Mouse (Mus musculus): ENCODE data around the gene Slc35e1.
A peak's percentile ranks its signal among the peaks of the same experiment; 100 is the strongest.

The Slc35e1 gene

DNA sequence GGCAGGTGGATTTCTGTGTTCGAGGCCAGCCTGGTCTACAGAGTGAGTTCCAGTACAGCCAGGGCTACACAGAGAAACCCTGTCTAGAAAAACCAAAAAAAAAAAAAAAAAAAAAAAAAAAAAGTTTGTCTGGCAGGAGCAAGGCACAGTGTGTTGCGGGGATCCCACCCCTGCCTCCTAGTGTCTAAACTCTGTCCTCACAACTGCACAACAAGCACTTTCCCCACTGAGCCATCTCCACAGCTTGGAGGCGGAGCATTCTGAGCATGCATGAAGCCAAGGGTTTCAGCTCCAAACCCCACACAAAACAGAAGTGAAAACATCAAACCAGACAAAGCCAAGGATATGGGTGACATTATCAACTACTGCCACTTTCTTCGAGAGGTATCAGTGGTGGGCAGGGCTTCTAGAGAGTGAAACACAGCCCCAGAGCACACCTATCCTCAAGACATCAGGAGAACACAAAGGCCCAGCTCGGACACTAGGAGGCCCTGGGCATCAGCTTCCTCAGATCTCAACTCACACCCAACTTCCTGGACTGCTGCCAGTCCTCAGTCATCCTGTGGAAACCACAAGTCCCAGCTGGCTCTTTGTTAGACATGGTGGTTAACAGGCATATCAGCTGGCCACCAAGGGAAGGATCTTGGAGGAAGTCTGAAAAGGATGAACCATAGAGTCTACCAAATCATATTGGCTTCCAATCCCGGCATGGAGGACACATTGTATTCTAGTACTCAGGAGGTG lies 6.8 kb downstream of the Slc35e1 start:
- DNase-seq (ENCODE audit: low spot score): peak; percentile 49

DNA sequence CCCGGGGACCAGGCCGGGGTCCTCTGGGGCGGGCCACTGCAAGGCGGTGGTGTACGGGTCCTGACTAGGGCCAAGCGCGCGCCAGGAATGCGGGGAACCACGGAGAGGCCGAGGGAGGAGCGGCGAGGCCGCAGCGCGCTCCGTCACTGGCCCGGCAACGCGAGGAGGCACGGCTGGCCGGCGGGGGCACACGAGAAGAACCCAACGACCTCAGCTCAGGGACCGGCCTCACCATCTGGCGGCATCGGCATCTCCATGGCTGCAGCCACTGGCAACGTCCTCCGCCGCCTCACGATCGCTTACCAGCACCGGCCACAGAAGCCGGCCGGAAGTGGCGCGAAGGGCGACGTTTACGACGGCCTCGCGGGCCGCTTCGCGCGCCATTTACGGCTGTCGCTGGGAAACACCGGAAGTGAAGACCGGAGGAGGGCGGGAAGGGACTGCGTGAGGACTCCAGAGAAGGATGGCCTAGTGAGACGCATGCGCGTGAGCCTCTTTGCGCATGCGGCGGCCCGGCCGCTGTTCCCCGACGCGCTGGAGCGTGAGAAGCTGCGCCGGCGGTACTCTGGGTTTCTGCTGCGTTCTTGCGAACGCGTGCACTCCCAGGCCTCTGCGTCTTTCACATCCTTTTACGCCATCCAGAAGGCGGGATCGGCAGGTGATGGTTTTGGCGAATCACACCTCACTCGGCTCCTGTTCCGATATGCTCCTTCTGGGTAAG lies 17.4 kb downstream of the Slc35e1 start, which contains the start of gene Cherp:
Gene Cherp (minus strand): TSS at position 401 of the 721 bp plus-strand sequence.
- DNase-seq (ENCODE audit: low spot score): peak; percentile 97

DNA sequence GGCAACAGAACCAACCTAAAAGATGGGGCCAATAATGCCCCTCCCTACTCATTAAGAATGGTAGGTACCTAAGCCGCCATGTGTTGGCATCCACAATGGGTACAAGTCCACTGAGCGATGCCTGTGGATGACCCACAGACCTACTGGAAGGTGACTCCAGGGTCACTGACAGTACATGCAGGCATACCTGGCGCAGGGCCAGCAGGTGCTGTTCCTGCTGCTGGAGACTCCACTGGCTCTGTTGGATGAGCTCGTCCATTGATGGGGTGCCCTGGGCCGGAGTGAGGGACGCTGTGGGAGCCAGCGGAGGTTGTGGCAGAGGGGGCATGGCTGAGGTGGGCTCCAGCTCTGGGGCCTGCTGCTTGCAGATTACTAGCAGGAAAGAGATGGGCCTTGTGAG lies 21.7 kb downstream of the Slc35e1 start:
- DNase-seq (ENCODE audit: low spot score): no peak

DNA sequence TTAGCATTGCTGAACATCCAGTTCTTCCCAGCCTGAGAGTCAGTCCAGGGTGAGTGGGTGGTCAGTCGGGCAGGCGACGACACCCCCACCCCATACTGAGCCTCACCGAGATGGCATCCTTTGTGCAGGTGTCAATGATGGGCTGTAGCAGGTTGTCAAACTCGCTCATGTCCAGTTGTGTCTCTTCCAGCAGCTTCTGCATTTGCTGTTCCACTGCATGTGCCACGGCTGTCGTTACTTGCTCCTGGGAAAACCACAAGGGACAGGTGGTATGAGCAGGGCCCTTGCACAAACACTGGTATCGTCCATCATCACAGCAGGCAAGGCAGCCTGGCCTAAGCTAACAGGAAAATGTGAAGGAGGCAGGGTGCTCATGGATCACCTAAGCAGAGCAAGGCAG lies 22.4 kb downstream of the Slc35e1 start:
- no peak for DNase-seq (ENCODE audit: low spot score)

DNA sequence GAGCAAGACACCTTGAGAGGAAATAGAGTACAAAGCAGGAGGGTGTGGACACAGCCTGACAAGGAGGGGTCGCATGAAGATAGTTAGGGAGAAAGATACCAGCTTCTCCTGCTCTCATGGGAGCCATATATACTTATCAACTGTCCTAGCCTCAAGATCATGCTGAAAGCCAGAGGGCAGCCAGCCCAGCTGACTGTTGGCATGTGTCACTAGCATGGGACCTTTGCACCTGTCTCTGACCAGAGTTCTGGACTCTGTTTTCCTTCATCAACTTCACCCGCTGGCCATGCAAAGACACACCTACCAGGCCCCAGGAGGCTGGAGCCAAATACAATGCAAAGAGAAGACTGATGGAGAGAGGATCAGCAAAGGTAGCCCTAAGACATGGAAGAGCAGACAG lies 23.2 kb downstream of the Slc35e1 start:
- no peak for DNase-seq (ENCODE audit: low spot score)

DNA sequence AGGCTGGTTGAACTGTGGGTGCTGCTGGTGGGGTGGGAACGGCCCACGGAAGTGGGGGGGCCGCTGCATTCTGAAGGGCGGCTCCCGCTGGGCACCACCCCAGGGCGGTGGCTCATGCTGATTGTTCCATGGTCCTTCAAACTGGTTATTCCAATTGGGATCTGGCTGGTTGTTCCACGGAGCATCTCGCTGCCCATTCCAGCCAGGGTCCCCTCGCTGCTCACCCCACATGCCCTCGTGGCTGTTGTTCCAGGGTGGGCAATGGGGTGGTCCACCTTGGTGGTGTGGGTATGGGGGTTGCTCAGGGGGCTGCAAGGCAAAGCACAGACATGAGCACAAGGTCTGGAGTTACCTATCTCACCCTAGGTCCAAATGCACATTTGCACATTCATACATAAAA lies 28.2 kb downstream of the Slc35e1 start:
- DNase-seq (ENCODE audit: low spot score): no peak

DNA sequence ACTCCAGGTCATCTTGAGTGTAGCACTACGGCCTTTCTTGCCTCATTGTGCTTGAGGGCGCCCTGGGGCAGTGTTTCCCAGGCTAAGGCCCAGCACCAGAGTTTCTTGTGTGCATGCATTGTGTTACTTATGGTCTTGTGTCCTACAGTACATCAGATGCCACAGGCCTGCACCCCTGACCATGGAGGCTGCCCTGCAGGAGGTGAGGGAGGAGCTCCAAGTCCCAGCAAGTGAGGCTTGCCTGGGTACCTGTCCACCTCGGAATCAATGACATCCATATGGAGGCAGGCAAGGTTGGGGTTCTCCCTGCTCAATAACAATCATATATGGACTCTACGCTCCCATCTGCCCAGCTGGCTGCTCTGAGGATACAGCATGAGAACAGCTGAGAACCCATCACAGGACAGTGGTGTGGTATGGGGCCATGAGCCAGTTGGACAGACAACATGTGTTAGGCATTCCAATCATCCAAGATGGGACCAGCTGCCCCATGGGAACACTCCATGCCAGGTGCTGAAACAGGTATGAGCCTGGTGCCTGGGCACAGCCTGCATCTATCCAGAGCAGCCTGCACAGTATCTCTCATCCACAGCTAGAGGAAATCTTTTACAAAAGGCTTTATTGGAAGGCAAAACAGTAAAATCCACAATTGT lies 32.4 kb downstream of the Slc35e1 start:
- DNase-seq (ENCODE audit: low spot score): no peak

DNA sequence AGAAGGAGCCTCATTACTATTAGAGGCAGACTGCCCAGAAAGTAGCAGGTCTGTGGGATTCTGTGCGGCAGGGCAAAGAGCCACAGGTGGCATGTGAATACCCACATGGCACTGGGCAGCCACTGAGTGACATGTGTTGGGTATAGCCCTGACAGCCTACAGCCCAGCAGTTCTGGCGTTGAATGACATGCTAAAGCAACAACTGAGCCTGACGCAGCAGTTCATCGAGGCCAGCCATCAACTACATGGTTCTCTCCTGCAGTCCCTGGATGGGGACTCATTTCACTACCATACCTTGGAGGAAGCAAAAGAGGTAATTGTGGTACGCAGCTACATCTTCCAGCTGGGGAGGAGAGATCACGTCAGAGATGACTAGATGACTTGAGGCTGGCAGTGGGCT lies 34.0 kb downstream of the Slc35e1 start:
- no peak for DNase-seq (ENCODE audit: low spot score)

DNA sequence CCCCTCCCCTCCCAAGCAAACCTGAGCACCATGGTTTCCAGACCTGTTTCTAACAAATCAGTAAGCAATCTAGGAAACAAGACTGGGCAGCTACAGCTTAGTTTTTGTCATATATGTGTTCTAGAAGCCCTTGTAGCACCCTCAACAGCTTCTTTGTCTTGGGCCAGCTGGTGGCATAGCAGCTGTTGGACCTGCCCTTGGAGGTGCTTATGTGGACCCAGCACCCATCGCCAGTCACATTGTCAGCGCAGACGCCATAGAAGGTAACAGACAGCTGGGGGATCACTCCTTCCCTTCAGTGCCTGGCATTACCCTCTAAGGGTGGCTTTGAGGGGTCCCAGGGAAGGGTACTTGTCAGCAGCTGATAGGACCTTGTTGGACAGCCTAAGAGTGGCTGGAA lies 34.6 kb downstream of the Slc35e1 start:
- DNase-seq (ENCODE audit: low spot score): no peak

DNA sequence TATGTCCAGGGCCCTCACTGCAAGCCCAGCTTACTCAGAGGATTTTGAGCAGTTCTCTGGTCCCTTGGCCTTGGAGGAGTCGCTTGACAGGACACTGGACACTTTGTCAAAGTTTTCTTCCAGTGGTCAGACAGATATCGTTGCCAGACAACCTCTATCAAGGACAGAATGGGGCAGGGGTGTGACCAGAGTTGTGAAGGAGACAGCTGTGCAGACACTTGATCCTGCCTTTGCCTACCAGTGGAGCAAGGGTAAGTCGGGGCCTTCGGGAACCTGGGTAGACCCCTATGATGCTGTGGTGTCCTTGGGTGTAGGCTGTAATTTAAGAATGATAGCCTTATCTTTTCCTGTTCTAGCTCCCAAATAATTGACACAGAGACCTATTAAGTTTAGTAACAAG lies 37.1 kb downstream of the Slc35e1 start:
- no peak for DNase-seq (ENCODE audit: low spot score)

DNA sequence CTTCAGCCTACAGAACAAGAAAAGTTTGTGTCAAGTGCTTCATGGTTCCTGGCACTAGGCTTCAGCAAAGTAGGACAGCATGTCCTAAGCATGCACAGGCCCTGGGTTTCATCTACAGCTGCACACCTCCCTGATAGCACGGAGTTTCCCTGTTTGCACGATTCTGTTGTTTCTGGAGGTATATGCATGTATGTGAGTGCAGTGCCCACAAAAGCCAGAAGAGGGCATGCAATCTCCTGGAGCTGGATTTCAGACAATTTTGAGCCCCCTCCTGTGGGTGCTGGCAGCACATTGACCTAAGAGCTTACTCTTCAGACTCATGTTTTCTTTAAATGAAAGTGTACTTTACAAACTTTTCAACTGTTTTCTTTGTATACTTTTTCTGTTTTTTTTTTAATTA lies 38.5 kb downstream of the Slc35e1 start:
- DNase-seq (ENCODE audit: low spot score): no peak

DNA sequence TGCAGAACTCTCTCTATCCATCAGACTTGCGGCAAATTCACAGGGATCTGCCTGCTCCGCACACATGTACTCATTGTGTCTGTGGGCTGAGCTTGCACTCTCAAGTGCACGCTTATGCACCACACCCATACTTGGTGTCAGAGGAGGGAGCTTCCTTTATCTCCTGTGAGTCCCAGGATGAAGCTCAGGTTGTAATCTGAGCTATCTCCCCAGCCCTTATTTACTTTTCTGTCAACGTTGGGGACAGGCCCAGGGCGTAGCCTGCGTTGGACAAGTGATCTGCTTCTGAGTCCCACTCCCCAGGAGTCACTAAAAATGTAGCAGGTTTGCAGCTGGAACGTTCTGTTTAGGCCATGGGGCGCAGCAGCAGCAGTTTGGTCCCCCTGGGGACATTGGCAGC lies 40.9 kb downstream of the Slc35e1 start:
- DNase-seq (ENCODE audit: low spot score): no peak

DNA sequence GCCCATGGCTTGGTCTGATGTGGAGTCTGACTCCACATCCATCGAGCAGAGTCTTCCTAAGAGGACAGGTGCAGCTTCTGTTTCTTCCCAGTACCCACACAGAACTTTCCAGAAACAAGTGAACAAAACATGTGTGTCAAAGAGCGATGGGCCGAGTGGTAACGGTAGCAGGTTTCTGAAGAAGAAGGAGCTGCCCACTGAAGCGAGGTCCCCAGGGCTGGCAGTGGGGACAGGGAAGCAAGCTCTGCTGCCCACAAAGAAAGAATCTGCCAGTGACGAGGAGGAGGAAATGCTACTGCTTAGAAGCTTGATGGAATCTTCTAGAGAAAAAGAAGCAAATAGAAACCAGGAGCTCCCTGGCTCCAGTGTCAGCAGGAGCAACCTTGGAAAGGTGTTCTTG lies 47.3 kb downstream of the Slc35e1 start:
- DNase-seq (ENCODE audit: low spot score): no peak

DNA sequence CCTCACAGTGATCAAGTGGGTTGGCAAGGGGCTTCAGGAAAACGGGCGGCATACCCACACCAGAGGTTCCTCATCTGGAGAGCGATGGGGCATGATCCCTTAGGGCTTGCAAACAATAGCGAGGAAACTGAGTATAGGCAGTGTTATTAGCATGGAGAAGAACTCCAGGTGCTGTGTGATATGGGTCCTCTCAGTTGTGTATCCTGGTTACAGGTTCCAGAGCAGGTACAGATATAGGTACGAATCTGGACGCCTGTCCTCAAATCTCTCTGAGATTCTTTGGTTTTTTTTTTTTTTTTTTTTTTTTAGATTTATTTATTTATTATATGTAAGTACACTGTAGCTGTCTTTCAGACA lies 48.4 kb downstream of the Slc35e1 start:
- DNase-seq (ENCODE audit: low spot score): no peak

DNA sequence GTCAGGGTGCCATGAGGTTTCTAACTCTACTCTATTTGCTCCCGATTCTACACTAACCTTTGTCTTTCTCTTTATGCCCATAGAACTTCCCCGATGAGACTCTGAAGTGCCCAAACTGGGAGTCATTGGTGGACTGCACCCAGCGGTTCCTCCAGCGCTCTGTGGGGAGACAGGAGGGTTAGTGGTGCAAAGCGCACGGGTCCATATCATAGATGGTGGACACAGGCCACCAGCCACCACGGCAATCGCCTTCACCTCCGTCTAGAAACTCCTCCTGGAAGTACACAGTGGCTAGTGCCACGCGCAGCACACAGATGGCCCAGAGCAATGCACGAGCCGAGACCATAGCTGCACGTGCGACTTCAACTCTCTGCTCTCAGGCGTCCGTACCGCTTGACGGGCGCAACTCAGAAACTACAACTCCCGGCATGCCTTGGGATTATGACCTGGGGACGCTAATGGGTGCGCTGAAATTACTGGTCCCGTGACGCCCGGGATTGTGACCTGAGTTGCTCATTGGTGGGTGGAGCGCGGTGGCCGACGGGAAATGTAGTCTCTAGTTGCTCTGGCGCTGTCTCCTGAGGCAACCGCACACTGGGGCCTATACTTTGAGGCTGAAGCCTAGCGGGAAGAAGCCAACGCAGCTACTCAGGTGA lies 48.9 kb downstream of the Slc35e1 start, which contains the start of the genes Calr3 and 1700030K09Rik:
Gene Calr3 (minus strand): TSS at position 533 of the 656 bp plus-strand sequence.
Gene 1700030K09Rik (plus strand): TSS at position 543 of the 656 bp plus-strand sequence.
- peak; percentile 99 for DNase-seq (ENCODE audit: low spot score)

DNA sequence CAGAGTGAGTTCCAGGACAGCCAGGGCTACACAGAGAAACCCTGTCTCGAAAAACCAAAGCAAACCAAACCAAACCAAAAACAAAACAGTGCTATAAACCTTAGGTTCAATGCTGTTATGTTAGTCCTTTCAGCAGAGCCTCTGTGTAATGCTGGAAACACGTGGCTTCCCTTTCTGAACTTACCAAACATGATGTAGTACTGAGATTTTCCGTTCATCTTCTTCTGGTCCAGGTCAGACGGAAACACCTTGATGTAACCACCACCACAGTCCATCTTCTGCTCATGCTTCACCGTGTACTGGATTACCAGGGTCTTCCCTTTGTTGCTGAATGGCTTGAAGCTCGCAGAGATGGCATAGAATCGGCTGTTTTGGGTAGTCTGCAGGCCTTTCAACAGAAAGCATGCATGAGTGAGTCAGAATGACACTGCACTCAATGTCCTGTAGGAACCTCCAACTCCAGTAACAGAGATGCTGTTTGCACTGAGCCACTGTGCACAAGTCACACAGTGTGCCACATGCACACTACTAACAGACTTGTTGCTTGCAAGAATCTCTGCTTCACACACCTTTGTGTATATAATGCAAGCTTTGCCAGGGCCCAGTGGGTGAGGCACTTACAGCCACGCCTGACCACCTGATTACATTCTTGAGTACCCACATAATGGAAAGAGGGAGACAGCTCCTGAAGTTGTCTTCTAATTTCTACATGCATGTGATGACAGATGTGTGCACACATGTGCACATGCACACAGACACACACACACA lies 54.0 kb downstream of the Slc35e1 start:
- no peak for DNase-seq (ENCODE audit: low spot score)

DNA sequence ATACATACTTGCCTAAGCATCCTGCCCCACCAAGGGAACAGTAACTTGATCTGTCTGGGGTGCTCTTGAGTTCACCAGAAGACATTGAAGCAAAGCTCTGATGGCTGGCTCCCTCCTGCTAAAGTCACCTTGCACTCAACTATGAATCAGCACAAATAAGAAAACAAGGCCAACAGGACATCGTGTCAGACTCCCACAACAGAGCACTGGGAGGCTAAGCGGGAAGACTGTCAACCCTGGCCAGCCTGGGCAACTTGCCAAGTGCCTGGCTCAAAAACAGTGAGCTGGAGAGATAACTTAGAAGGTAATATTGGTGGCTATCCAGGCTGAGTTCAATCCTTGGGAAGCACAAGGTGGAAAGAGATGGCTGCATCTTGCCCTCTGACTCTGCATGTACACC lies 57.5 kb downstream of the Slc35e1 start:
- peak; percentile 70 for DNase-seq (ENCODE audit: low spot score)

Data from urinary bladder, postnatal 14 days (tissue).